Mouse (Mus musculus) hindbrain, embryonic 15.5 days (tissue): ENCODE data around the gene Jarid2. TPM values are rescaled to one million over a fixed set of nuclear protein-coding genes. Genes with fewer than 3 reads are reported as not detected.

ENCODE experiments used
- ATAC-seq: fragments of 200-750 bp; cut with Nextera tagmentation; 2 replicates; pipeline ENCODE4 v1.8.0; 2017; ENCODE audit warnings: low read depth, moderate number of reproducible peaks, moderate TSS enrichment; ENCODE audit not compliant: low FRiP score
- H3K27ac ChIP-seq: fragments of 300-500 bp; sonication (generic); replicated peaks from 2 replicates; pipeline ENCODE4 v1.5.1; 2015; ENCODE audit warnings: mild to moderate bottlenecking, inconsistent platforms
- H3K27me3 ChIP-seq: fragments of 300-500 bp; sonication (generic); 2 replicates; pipeline ENCODE4 v1.6.1; 2015; ENCODE audit warnings: control low read depth, inconsistent platforms
- H3K36me3 ChIP-seq: fragments of 300-500 bp; sonication (generic); 2 replicates; pipeline ENCODE4 v1.6.1; 2015; ENCODE audit warnings: control low read depth, inconsistent platforms
- H3K4me1 ChIP-seq: fragments of 300-500 bp; sonication (generic); replicated peaks from 2 replicates; pipeline ENCODE4 v1.6.1; 2015; ENCODE audit warnings: control low read depth, inconsistent platforms
- H3K4me2 ChIP-seq: fragments of 300-500 bp; sonication (generic); 2 replicates; pipeline ENCODE4 v1.6.1; 2015; ENCODE audit warnings: moderate library complexity, mild to moderate bottlenecking, inconsistent platforms
- H3K4me3 ChIP-seq: fragments of 300-500 bp; sonication (generic); 2 replicates; pipeline ENCODE4 v1.5.1; 2015; ENCODE audit warnings: mild to moderate bottlenecking, inconsistent platforms
- H3K9ac ChIP-seq: fragments of 300-500 bp; sonication (generic); 2 replicates; pipeline ENCODE4 v1.6.1; 2015; ENCODE audit warnings: inconsistent platforms
- H3K9me3 ChIP-seq: fragments of 300-500 bp; sonication (generic); 2 replicates; pipeline ENCODE4 v1.6.1; 2016; ENCODE audit warnings: control low read depth, inconsistent platforms
- WGBS: fragments of 180-500 bp; shearing (Covaris S2); methylation state at CpG from one replicate; pipeline ENCODE4 v1.1.7; 2015; 5-methylcytosine and 5-hydroxymethylcytosine counted together
- polyA plus RNA-seq: library from polyadenylated mRNA; unstranded; fragments of >200 nt; fragmentation: Nextera tagmentation; extraction: Ambion mirVana; gene quantifications from 2 replicates; pipeline ENCODE4 v1.2.1, GENCODE M21; 2015

The Jarid2 gene
- polyA plus RNA-seq, 1 experiment from 2014 or later, result 38.3 TPM

- H3K4me2 ChIP-seq, result no peak overlapping the region
- peaks cover 73% of the 10 kb centered on the region for H3K36me3 ChIP-seq
- ATAC-seq, result no peak
- H3K9me3 ChIP-seq, result no peaks in the 10 kb centered on the region
- no peak overlapping the region for H3K9ac ChIP-seq
- H3K27me3 ChIP-seq, result no peaks in the 10 kb centered on the region
- peak overlapping the region; percentile 43 for H3K27ac ChIP-seq
- H3K4me3 ChIP-seq, result no peak overlapping the region
- peaks cover 20% of the 10 kb centered on the region for H3K4me1 ChIP-seq
- WGBS, result 56% methylated on average over 7 of the region's 7 CpGs
Measured at GRCm38 (mm10) chr13:44913560-44913959, 184.3 kb downstream of the Jarid2 start.

GRCm38 (mm10) chr13:44915382-44915781, 186.1 kb downstream of the Jarid2 start:
- H3K9me3 ChIP-seq, result no peaks in the 10 kb centered on the region
- no peak overlapping the region for H3K4me2 ChIP-seq
- no peak overlapping the region for H3K4me3 ChIP-seq
- peaks cover 76% of the 10 kb centered on the region for H3K36me3 ChIP-seq
- no peak overlapping the region for H3K9ac ChIP-seq
- H3K4me1 ChIP-seq, result peaks cover 15% of the 10 kb centered on the region; the same call in 1 of the 2 replicates
- ATAC-seq, result no peak
- 94% methylated on average over 5 of the region's 5 CpGs for WGBS
- H3K27me3 ChIP-seq, result no peaks in the 10 kb centered on the region
- H3K27ac ChIP-seq, result no peak overlapping the region

GRCm38 (mm10) chr13:44915945-44916344, 186.7 kb downstream of the Jarid2 start:
- no peaks in the 10 kb centered on the region for H3K9me3 ChIP-seq
- H3K4me3 ChIP-seq, result no peak overlapping the region
- no peak overlapping the region for H3K27ac ChIP-seq
- no peaks in the 10 kb centered on the region for H3K27me3 ChIP-seq
- peaks cover 71% of the 10 kb centered on the region for H3K36me3 ChIP-seq
- no peak overlapping the region for H3K9ac ChIP-seq
- no peak overlapping the region for H3K4me2 ChIP-seq
- WGBS, result 69% methylated on average over 4 of the region's 4 CpGs
- ATAC-seq, result no peak
- peaks cover 15% of the 10 kb centered on the region; the same call in 1 of the 2 replicates for H3K4me1 ChIP-seq

- H3K4me1 ChIP-seq, result peaks cover 15% of the 10 kb centered on the region; the same call in 1 of the 2 replicates
- H3K9me3 ChIP-seq, result no peaks in the 10 kb centered on the region
- H3K27ac ChIP-seq, result no peak overlapping the region
- no peak overlapping the region for H3K4me2 ChIP-seq
- no peak overlapping the region for H3K4me3 ChIP-seq
- peaks cover 71% of the 10 kb centered on the region for H3K36me3 ChIP-seq
- no peak for ATAC-seq
- 93% methylated on average over 4 of the region's 4 CpGs for WGBS
- no peaks in the 10 kb centered on the region for H3K27me3 ChIP-seq
- no peak overlapping the region for H3K9ac ChIP-seq
Measured at GRCm38 (mm10) chr13:44917202-44917601, 187.9 kb downstream of the Jarid2 start.

- Histone ChIP-seq H3K9me3 (no peaks in the 10 kb centered on the region), H3K27me3 (no peaks in the 10 kb centered on the region), H3K4me2 (no peak overlapping the region), H3K27ac (no peak overlapping the region), H3K4me1 (peaks cover 7% of the 10 kb centered on the region; the same call in 1 of the 2 replicates), H3K36me3 (peaks cover 74% of the 10 kb centered on the region), H3K4me3 (no peak overlapping the region), H3K9ac (no peak overlapping the region)
- no peak for ATAC-seq
- WGBS, result 85% methylated on average over 2 of the region's 2 CpGs
Measured at GRCm38 (mm10) chr13:44918269-44918668, 189.0 kb downstream of the Jarid2 start.

GRCm38 (mm10) chr13:44921095-44921494, 191.8 kb downstream of the Jarid2 start:
- H3K4me2 ChIP-seq, result no peak overlapping the region
- ATAC-seq, result no peak
- H3K27ac ChIP-seq, result no peak overlapping the region
- peaks cover 71% of the 10 kb centered on the region for H3K36me3 ChIP-seq
- H3K4me1 ChIP-seq, result 0 out of 2 replicates have a peak, but pooled peaks cover 3% of the 10 kb centered on the region
- H3K9me3 ChIP-seq, result no peaks in the 10 kb centered on the region
- H3K4me3 ChIP-seq, result no peak overlapping the region
- 68% methylated on average over 10 of the region's 10 CpGs for WGBS
- H3K27me3 ChIP-seq, result no peaks in the 10 kb centered on the region
- H3K9ac ChIP-seq, result no peak overlapping the region

GRCm38 (mm10) chr13:44921721-44922120, 192.4 kb downstream of the Jarid2 start:
- Histone ChIP-seq H3K9me3 (no peaks in the 10 kb centered on the region), H3K9ac (no peak overlapping the region), H3K4me2 (no peak overlapping the region), H3K27ac (no peak overlapping the region), H3K4me3 (no peak overlapping the region), H3K4me1 (0 out of 2 replicates have a peak, but pooled peaks cover 3% of the 10 kb centered on the region), H3K36me3 (peaks cover 68% of the 10 kb centered on the region), H3K27me3 (no peaks in the 10 kb centered on the region)
- WGBS, result 94% methylated on average over 5 of the region's 5 CpGs
- ATAC-seq, result no peak

GRCm38 (mm10) chr13:44924042-44924441, 194.8 kb downstream of the Jarid2 start:
- no peak overlapping the region for H3K4me3 ChIP-seq
- peaks cover 52% of the 10 kb centered on the region for H3K36me3 ChIP-seq
- H3K4me1 ChIP-seq, result no peaks in the 10 kb centered on the region
- peak; percentile 25; the same call in 1 of the 2 replicates for ATAC-seq
- no peak overlapping the region for H3K9ac ChIP-seq
- no peak overlapping the region for H3K27ac ChIP-seq
- H3K4me2 ChIP-seq, result no peak overlapping the region
- H3K27me3 ChIP-seq, result no peaks in the 10 kb centered on the region
- WGBS, result 95% methylated on average over 3 of the region's 3 CpGs
- H3K9me3 ChIP-seq, result no peaks in the 10 kb centered on the region

- WGBS, result 90% methylated on average over 2 of the region's 2 CpGs
- H3K9ac ChIP-seq, result no peak overlapping the region
- no peak for ATAC-seq
- H3K4me2 ChIP-seq, result no peak overlapping the region
- H3K4me3 ChIP-seq, result no peak overlapping the region
- H3K27me3 ChIP-seq, result no peaks in the 10 kb centered on the region
- peaks cover 42% of the 10 kb centered on the region for H3K36me3 ChIP-seq
- no peaks in the 10 kb centered on the region for H3K4me1 ChIP-seq
- H3K27ac ChIP-seq, result no peak overlapping the region
- no peaks in the 10 kb centered on the region for H3K9me3 ChIP-seq
Measured at GRCm38 (mm10) chr13:44925173-44925572, 195.9 kb downstream of the Jarid2 start.

- peaks cover 42% of the 10 kb centered on the region for H3K36me3 ChIP-seq
Measured at GRCm38 (mm10) chr13:44926311-44926710, 197.0 kb downstream of the Jarid2 start.

GRCm38 (mm10) chr13:44932307-44933264, 203.3 kb downstream of the Jarid2 start:
- peak; percentile 63 for ATAC-seq
- H3K4me1 ChIP-seq, result peaks cover 22% of the 10 kb centered on the region
- 59% methylated on average over 18 of the region's 18 CpGs for WGBS

More at GRCm38 (mm10) chr13:44926311-44926710, 197.0 kb downstream of the Jarid2 start:
- Histone ChIP-seq H3K27me3 (no peaks in the 10 kb centered on the region), H3K4me2 (no peak overlapping the region), H3K9ac (no peak overlapping the region), H3K9me3 (no peaks in the 10 kb centered on the region), H3K27ac (no peak overlapping the region), H3K4me3 (no peak overlapping the region), H3K4me1 (no peaks in the 10 kb centered on the region)
- no peak for ATAC-seq
- 86% methylated on average over 2 of the region's 2 CpGs for WGBS

GRCm38 (mm10) chr13:44933575-44933974, 204.3 kb downstream of the Jarid2 start:
- ATAC-seq, result no peak
- no peak overlapping the region; the same call in 1 of the 2 replicates for H3K27ac ChIP-seq
- H3K9ac ChIP-seq, result no peak overlapping the region
- H3K4me3 ChIP-seq, result no peak overlapping the region
- no peak overlapping the region for H3K4me2 ChIP-seq
- no peaks in the 10 kb centered on the region for H3K27me3 ChIP-seq
- H3K4me1 ChIP-seq, result peaks cover 22% of the 10 kb centered on the region
- H3K36me3 ChIP-seq, result no peaks in the 10 kb centered on the region
- H3K9me3 ChIP-seq, result no peaks in the 10 kb centered on the region
- WGBS, result 29% methylated on average over 7 of the region's 7 CpGs

More at GRCm38 (mm10) chr13:44932307-44933264, 203.3 kb downstream of the Jarid2 start:
- Histone ChIP-seq H3K4me2 (0 out of 2 replicates have a peak overlapping the region, but pooled peaks have one; percentile 6), H3K9me3 (no peaks in the 10 kb centered on the region), H3K36me3 (no peaks in the 10 kb centered on the region), H3K27ac (0 out of 2 replicates have a peak overlapping the region, but pooled peaks have one; percentile 1), H3K27me3 (no peaks in the 10 kb centered on the region), H3K9ac (no peak overlapping the region), H3K4me3 (no peak overlapping the region)
